Mouse (Mus musculus) heart, adult 9 months (tissue): ENCODE measurements around the gene Olfr1218.
"Not testable (repeated sequence)": the region's sequence is repeated elsewhere in the genome, so short reads cannot be mapped to it uniquely, and the experiment has no call there.

ENCODE experiments used
- DNase-seq, 2 experiments: peaks; one replicate each; pipeline ENCODE4 v3.0.0; 2022; ENCODE audit warnings: low spot score in 2 of 2

Gene Olfr1218

DNA sequence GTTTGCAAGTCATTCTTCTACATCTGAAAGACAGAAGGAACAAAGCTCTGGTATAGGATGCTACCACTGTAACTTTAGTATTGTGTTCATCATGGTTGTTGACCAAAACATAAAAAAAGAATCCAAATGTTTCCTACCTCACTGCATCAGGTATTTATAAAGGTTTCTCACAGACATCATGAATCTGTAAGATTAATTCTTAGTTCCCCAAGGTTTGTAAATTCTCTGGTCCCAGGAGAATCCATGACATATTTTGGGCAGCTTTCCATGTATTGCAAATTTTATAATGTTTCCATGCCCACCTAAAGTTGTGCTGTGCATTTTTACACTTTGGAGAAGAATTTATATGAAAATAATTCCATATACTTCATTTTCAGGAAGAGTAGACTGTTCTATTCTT is at the start of gene Olfr1218:
Gene Olfr1218 (minus strand): TSS at position 101 of the 400 bp plus-strand sequence.
- DNase-seq: no peak

DNA sequence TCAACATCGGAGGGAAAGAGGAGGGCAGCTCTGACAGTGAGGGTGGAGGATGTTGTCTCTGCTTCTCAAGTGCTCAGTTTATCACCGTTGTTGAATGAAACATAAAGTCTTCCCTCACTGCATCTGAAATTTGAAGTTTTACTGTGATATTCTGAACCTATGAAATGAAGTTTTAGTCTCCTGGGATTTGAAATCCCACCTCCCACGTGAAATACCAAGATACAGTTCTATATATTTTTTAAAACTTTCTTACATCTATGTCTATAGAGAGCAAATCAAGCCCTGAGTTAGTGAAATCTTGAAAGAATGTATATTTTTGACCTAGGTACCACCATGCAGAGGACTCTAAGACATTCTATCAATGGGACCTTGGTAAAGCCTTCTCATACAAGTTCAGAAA is 45.7 kb upstream of the Olfr1218 start, which contains the start of gene Olfr1220:
Gene Olfr1220 (minus strand): TSS at position 101 of the 400 bp plus-strand sequence.
- no peak for DNase-seq

DNA sequence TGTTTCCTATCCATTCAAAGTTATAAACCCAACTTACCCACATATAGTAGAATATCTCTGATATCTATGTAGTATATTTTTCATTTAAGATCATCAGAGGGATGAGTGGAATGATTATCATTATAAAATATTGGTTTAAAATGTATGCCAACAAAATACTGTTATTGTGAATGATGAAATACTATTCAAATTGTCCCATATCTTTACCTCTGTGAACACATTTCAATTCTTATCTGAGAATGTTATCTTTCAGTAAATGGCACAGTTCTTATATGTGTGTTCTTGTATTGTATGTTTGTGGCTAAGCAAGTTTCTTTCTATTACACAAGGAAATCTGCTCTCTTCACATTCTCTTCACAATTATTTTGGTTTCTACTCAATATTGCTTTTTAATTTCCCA is 44.7 kb upstream of the Olfr1218 start:
- DNase-seq: no peak

DNA sequence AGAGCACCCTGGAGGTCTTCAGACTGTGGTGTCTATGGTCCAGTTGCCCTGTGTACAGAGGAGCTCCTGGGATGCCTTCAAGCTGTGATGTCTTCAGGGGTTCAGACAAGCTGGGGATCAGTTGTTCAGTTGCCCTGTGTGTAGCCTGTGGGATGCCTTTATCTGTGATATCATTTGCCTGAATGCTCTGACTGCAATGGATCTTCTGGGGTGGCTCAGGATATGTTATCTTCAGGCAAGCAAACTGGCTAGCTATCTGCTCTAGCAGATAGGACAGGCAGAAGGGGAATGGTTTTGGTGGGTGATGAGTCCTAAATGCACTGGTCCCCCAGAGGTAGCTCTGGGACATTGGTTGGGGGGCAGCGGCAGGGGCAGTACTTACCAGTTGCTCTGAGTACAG is 32.9 kb upstream of the Olfr1218 start:
- no peak for DNase-seq

DNA sequence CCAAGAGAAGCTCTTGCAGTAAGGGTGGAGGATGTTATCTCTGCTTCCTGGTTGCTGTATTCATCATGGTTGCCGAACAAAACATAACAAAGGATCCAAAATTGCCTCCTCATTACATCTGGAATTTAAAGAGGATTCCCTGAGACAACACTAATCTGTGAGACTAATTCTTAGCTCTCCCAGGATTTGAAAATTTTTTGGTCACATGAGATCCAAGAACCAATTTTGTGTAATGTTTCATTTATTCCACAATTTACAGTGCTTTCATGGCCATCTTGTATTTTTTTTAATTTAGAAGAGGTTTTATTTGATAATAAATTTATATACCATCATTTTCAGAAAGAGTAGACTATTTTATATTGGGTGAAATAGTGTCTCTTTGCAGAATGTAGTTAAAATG is 22.4 kb upstream of the Olfr1218 start, which contains the start of gene Olfr1219:
Gene Olfr1219 (minus strand): TSS at position 101 of the 400 bp plus-strand sequence.
- DNase-seq: no peak

DNA sequence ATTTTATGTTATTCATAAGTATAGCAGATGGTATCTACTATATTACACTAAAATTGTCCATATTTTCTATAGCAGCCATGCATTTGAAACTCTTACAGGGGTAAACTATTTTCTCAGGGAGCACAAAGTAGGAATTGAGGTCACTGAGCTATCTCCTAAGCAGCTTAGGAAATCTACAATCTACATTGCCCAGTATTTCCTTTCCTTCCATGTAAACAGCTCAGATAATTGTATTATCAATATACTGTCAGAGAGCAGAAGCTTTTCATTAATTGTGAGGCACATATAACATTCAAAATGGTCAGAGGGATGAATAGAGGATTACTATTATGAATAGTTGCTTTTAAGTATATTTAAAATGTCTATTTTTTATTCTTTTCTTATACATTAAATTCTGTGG is 20.5 kb upstream of the Olfr1218 start:
- DNase-seq: no peak

DNA sequence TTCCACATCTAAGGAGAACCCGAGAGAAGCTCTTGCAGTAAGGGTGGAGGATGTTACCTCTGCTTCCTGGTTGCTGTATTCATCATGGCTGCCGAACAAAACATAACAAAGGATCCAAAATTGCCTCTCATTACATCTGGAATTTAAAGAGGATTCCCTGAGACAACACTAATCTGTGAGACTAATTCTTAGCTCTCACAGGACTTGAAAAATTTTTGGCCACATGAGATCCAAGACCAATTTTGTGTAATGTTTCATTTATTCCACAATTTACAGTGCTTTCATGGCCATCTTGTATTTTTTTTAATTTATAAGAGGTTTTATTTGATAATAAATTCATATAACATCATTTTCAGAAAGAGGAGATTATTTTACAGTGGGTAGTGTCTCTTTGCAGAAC is 29.0 kb downstream of the Olfr1218 start, which contains the start of gene Olfr1217:
Gene Olfr1217 (minus strand): TSS at position 101 of the 400 bp plus-strand sequence.
- no peak for DNase-seq

DNA sequence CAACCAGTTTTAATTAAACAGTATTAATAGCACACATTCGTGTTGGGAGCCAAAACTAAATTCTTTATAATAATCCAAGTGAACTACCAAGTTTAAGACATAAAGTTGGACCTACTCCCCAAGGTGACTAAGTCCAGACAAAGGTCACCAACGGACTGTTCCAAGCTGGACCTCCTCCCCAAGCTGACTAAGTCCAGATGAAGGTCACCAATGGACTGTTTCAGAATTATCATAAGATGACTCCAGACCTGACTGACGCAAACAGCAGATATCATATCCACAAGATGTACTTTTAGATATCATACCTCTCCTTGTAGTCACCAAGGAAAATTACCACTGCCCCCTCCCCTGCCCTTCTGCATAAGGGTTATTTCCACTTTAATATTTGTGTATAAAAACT is 39.6 kb downstream of the Olfr1218 start:
- DNase-seq: not testable (repeated sequence)

DNA sequence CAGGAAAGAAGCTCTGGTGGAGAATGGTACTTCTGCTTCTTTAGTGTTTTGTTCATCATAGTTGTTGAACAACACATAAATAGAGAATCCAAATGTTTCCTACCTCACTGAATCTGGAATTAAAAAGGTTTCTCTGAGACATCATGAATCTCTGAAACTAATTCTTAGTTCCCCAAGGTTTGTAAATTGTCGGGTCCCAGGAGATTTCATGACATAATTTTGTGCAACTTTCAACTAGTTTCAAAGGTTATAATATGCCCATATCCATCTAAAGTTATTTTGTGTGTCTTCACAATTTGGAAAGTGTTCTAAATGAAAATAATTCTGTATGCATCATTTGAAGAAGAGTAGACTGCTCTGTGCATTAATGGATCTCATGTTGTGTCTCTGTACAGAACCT is 42.7 kb downstream of the Olfr1218 start, which contains the start of gene Olfr1216:
Gene Olfr1216 (minus strand): TSS at position 101 of the 400 bp plus-strand sequence.
- no peak for DNase-seq

DNA sequence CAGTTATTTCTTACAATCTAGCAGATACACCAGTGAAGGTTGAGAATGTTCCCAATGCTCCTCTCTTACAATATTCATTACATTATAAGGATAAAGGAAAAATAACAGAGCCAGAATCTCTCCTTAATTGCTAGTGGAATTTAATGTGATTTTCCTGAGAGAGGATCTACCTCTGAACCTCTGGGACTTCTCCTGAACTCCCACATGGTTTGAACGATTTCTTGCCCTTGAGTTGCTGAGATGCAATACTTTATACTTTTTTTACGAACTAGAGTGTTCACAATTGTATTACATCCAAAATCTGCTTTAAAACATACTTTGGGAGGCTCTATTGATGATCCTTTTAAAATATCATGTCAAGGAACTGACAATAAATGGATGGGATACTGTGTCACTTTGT is 54.1 kb downstream of the Olfr1218 start, which contains the start of gene Olfr1215:
Gene Olfr1215 (minus strand): TSS at position 101 of the 400 bp plus-strand sequence.
- no peak for DNase-seq
